Mouse (Mus musculus): ENCODE data around the gene Gm6525.
A peak's percentile ranks its signal among the peaks of the same experiment; 100 is the strongest.

The Gm6525 gene

DNA sequence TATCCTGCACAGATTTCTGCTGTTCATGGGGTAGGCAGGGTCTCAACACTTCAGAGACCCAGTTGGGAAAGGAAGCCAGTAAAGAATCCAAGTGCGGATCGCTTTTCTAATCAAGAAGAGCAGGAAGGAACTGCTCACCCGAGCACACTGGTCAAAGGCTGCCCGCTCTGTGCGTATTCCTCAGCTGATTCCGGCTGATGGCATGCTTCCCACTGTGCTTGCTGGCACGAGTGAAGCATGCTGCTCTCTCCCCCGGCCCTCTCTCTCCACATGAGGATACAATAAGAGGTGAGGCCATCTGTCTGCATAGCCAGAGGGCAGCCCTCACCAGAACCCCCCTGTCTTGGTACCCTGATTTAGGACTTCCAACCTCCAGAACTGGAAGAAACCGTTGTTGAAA is 41.3 kb downstream of the Gm6525 start:
- DNase-seq, result peak; percentile 71 to 85

GRCm38 (mm10) chr3:84215743-84216360 is 41.9 kb downstream of the Gm6525 start:
- DNase-seq, result no peak

DNA sequence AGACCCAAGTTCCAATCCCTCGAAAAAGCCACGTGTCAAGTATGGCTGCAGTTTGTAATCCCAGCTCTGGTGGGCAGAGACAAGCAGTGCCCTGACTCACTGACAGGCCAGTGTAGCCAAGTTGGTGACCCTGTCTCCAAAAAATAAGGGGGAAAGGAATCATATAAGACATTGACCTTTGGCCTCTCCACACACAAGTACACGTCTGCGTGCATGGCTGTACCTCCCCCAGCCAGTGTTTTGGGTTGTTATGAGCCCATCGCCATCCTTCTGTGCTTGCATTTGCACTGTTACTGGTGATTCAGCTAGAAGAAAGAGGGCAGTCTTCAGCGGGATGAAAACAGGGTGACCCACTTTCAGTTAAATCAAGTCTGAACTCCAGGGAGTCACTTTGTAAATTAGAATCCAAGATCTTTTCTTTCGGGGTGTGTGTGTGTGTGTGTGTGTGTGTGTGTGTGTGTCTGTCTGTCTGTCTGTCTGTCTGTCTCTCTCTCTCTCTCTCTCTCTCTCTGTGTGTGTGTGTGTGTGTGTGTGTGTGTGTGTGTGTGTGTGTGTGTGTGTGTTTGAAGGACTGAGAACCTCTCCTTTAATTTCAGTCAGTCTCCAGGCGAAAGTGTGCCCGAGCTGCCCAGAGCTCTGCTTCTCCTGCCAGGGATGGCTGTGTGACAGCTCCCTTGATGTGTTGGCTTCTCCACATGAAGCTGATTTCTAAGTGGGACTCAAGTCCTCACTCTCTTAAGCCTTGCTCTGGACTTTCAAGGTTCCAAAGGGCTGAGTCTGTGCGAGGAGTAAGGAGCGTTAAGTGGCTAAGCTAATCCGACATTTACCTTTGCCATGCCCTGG is 43.4 kb downstream of the Gm6525 start:
- DNase-seq, result no peak

GRCm38 (mm10) chr3:84217961-84218351 is 44.1 kb downstream of the Gm6525 start:
- no peak for DNase-seq

DNA sequence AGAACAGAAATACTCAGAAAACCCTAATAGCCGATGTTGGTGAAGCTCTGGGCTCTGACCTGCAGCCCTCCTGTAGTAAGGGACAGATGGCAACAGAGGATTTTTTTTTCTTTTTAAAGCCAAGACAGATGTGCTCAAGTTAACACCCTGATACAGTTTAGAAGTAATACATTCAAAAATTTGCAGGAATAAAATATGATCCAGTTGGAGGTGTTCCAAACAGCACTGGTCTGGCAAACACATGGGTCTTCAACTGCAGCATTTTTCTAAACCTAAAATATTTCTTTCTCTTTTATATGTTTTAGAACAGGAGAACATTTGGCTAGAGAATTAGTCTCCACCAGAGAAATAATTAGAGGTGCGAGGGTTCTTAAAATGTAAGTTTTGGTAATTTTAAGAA is 44.6 kb downstream of the Gm6525 start:
- DNase-seq, result no peak

GRCm38 (mm10) chr3:84219166-84219710 is 45.3 kb downstream of the Gm6525 start:
- DNase-seq, result no peak

DNA sequence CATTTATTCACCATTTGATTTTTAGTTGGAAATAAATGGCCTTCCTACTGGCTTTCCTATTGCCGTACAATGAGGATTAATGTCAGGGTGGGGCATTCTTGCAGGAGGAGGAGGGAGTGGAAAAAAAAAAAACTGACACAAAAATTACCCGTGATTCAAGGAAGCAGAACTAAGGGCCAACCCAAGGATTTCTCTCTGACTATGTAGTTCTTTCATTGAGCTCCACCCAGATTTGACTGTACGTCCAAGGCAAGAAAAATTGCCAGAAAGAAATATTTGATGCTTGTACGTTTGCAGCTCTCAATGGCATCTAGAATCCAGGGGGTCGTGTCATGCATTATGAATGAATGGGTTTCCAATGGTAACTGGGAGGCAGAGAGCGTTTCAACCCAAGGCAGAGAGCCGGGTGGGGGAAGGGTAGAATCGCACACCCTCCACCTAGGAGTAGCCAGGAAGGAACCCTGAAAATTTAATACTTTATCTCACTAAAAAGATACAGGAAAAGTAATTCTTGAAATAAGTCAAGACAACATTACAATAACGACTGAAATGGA is 45.9 kb downstream of the Gm6525 start:
- no peak for DNase-seq

GRCm38 (mm10) chr3:84220326-84220725 is 46.4 kb downstream of the Gm6525 start:
- DNase-seq, result no peak

GRCm38 (mm10) chr3:84220748-84221147 is 46.8 kb downstream of the Gm6525 start:
- DNase-seq, result peak; percentile 42 to 72

Measured in kidney, postnatal 36 days (tissue).